Mouse (Mus musculus): ENCODE data around the gene Gnat3.
"Not testable (repeated sequence)": the region's sequence is repeated elsewhere in the genome, so short reads cannot be mapped to it uniquely, and the experiment has no call there.

Gene Gnat3

DNA sequence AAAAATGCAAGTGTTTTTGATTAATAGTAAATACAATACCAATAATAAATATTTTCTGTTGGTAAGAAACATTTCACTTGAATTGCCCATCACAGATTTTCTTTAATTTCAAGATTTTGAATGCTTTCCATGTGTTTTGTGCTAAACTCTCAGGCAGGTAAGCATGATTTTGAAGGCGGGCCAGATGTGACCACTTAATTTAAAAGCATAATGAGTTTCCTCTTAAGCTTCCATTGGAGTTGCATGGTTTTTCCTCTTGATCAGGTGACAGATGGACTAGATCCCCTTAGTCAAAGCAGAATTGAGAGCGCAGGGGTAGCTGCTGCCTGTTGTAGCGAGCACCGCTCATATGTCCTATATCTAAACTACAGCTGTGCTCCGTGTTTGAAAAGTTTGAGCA is at the start of gene Gnat3:
TSS of gene Gnat3 (plus strand) at position 301 of the 400 bp plus-strand sequence.
- no peak for DNase-seq (ENCODE audit: low spot score)

- DNase-seq (ENCODE audit: low spot score): no peak
Measured at GRCm38 (mm10) chr5:17918966-17919365, 43.4 kb upstream of the Gnat3 start.

- DNase-seq (ENCODE audit: low spot score): no peak
Measured at GRCm38 (mm10) chr5:17923648-17924047, 38.7 kb upstream of the Gnat3 start.

GRCm38 (mm10) chr5:17924085-17924518 is 38.2 kb upstream of the Gnat3 start:
- no peak for DNase-seq (ENCODE audit: low spot score)

GRCm38 (mm10) chr5:17928471-17928870 is 33.9 kb upstream of the Gnat3 start:
- DNase-seq (ENCODE audit: low spot score): no peak

GRCm38 (mm10) chr5:17929006-17929567 is 33.3 kb upstream of the Gnat3 start:
- DNase-seq (ENCODE audit: low spot score): no peak

GRCm38 (mm10) chr5:17931588-17931987 is 30.8 kb upstream of the Gnat3 start:
- not testable (repeated sequence) for DNase-seq (ENCODE audit: low spot score)

GRCm38 (mm10) chr5:17934501-17934900 is 27.8 kb upstream of the Gnat3 start:
- no peak for DNase-seq (ENCODE audit: low spot score)

GRCm38 (mm10) chr5:17938170-17938939 is 24.0 kb upstream of the Gnat3 start:
- no peak for DNase-seq (ENCODE audit: low spot score)

DNA sequence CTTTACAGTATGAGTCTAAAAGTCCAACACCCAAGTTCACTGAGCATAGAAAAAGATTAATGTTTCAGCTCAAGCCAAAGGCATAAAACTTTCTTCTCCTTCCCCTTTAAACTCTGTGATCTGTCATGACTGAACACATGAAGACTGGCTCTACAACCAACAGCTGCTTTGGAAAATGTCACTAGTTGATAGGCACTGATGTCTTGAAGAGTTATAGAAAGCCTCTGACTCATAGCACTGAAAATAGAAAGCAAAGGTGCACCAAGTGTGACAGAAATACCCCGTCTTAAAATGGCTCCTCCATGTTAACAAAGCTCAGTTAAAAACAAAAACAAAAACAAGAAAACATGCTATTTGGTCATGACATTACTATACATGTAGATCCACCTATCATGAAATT is 5.9 kb upstream of the Gnat3 start:
- no peak for DNase-seq (ENCODE audit: low spot score)

GRCm38 (mm10) chr5:17969704-17970390 is 7.5 kb downstream of the Gnat3 start:
- no peak for DNase-seq (ENCODE audit: low spot score)

DNA sequence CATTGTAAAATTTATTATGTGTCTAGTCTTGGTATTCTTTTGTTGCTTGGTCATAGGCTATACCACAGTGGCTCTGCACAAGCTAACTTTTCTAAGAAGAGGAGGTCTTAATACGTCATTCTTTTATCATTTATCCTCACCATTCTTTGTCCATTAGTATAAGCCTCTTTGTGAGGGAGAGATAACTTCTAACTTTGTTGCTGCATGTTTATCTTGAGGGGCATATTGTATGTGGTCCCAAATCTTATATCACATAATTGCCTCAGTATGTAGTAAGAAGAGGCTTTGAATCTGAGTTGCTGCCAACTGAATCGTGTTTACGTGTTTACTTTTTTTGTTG is 8.0 kb downstream of the Gnat3 start:
- DNase-seq (ENCODE audit: low spot score): no peak

DNA sequence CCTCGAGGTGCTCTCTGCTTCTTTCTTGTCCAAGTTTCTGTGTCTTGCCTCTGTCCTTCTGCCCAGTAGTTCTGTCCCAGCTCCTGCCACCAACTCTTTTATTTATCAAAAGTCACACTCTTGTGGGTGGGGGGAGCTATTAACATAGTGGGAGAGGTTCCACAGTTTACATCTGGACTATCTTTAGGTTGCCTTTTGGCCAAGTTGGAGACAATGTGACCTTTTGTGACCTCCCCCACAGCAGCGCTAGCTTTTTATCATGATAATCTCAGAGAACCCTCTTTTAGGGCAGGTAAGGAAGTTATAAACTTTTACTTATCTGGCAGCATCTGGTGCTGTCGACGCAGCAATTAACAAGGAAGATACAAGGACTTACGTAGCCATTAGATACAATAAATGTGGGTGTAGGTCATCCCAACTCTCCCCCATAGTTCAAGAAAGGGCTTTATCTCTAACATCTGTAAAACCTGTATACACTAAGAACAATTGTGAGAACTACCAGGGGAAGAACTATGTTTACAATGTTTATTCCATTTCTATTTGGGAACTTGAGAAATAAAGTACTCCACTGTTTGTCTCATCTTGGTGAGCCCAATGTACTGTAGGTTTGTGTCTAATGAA is 18.3 kb downstream of the Gnat3 start:
- DNase-seq (ENCODE audit: low spot score): no peak

- DNase-seq (ENCODE audit: low spot score): no peak
Measured at GRCm38 (mm10) chr5:17982770-17983169, 20.4 kb downstream of the Gnat3 start.

DNA sequence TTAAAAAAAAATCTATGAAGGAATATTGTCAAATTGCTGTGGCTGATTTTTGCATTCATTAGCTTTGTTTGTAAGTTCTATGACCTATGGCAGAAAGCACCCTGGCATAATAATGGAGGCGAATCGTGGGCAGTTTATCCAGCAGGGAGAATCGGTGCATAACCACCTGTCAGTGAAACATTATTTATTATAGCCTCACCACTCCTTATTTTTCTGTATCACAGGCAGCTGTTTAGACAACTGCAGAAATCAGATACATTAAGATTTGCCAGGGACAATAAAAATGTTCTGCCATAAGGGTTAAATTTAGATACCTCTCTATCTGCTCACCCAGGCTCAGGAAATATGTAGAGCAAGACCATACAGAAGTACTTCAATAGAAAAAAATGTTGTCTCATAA is 22.2 kb downstream of the Gnat3 start:
- no peak for DNase-seq (ENCODE audit: low spot score)

- no peak for DNase-seq (ENCODE audit: low spot score)
Measured at GRCm38 (mm10) chr5:17986611-17987010, 24.3 kb downstream of the Gnat3 start.

- no peak for DNase-seq (ENCODE audit: low spot score)
Measured at GRCm38 (mm10) chr5:17990618-17991017, 28.3 kb downstream of the Gnat3 start.

GRCm38 (mm10) chr5:17999570-17999969 is 37.2 kb downstream of the Gnat3 start:
- no peak for DNase-seq (ENCODE audit: low spot score)

GRCm38 (mm10) chr5:18000185-18000584 is 37.8 kb downstream of the Gnat3 start:
- no peak for DNase-seq (ENCODE audit: low spot score)

DNA sequence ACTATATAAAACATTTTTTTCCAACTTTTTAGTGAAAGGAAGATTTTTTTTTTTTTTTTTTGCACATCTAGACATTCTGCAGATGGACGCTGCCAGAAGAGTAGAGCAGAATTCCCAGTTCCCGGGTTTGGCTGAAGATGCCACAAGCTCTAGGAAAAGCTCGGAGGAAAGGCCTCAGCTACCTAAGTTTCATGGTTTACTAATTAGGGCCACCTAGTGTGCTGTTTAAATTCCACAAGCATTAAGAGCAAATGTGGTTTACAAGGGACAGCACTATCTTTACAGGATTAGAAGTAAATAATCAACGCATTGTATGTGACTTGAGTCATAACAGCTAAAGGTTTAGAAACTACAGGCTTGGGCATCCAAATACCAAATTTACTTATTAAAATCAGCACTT is 39.3 kb downstream of the Gnat3 start:
- DNase-seq (ENCODE audit: low spot score): no peak

DNA sequence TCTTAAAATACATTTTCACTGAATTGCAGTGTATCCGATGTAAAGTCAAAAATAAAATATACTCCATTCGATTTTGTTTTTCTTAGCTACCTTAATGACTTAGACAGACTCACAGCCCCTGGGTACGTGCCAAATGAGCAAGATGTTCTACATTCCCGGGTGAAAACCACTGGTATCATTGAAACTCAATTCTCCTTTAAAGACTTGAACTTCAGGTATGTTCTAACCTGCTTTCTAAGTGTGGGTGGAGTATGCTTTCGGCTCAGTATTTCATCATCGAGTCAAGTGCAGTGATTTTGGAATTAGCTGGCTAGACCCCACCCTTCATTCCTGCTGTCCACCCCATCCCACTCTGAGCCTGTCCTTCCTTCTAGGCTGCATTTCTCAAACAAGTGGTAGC is 41.3 kb downstream of the Gnat3 start:
- DNase-seq (ENCODE audit: low spot score): no peak

- DNase-seq (ENCODE audit: low spot score): no peak
Measured at GRCm38 (mm10) chr5:18004824-18005611, 42.7 kb downstream of the Gnat3 start.
